Mouse (Mus musculus): Measurements from ENCODE around the gene Bgn.
A peak's percentile ranks its signal among the peaks of the same experiment; 100 is the strongest.

- no peak for TF ChIP-seq POLR2A (IDR thresholded peaks at IDR 0.05; ENCODE audit: borderline replicate concordance, extremely low read depth, insufficient read depth, insufficient read length, poor library complexity, severe bottlenecking)
- TF ChIP-seq CTCF (IDR thresholded peaks at IDR 0.05; ENCODE audit: borderline replicate concordance, extremely low read depth, insufficient read depth, insufficient read length): peak; percentile 39; the same call in 1 of the 2 replicates
Observed at GRCm38 (mm10) chrX:73543340-73543739, 59.9 kb downstream of the Bgn start.
